In the genomic region with DNA sequence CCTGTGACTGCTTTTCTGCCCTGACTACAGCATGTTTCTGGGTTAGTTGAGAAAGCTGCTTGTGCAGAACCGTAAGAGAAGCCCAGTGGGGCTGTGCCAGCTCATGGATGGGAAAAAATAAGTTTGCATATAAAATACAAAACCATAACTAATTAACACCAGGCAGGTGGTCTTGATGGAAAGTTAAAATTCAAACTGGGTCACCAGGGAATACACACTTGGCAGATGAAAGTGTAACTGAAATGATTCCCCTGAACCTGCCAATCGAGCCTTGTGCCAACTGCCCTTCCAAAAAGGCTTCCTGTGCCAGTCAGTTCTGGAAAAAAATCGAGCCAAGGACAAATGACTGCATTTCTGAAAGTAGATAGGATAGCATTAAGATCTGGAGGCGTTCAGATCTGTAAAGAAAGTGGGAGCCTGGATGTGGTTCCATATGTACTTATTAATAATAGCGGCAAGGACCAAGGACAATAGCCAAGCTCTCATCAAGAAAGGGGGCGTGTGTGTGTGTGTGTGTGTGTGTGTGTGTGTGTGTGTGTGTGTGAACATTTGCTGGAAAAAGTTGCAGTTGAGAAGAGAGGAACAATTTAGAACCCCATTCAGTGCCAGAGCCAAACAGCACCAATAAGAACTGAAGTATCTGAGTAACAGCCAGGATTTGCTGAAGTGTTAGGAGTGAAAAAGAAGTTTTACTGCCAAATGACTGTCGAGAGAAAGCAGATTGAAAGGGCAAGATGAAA, we compare ENCODE assay signal across 10 mouse cellular contexts.
DNase-seq lines count a peak whose midpoint lies in the region; ATAC-seq lines count a peak whose summit lies in the region.
"Had no signal": no experiment of that assay in that cellular context is flagged by ENCODE, and none has a peak within 500 bp of the region (broad histone marks: within the 10 kb centered on the region; RNA-seq: fewer than 3 reads in every experiment).

No protein-coding gene starts in this region.

- H3K27ac ChIP-seq in embryonic facial prominence, embryonic 14.5 days (replicated peaks; ENCODE audit: low read depth, low read length) = no peak overlapping the region; the same call in 1 of the 2 replicates
- H3K27ac ChIP-seq: heart, embryonic 15.5 days; macrophage had no signal

- H3K36me3 ChIP-seq in embryonic facial prominence, embryonic 14.5 days (ENCODE audit: control insufficient read depth, insufficient read depth, low read length) = no peaks in the 10 kb centered on the region
- H3K36me3 ChIP-seq: heart, embryonic 15.5 days had no signal

- H3K9me3 ChIP-seq in embryonic facial prominence, embryonic 14.5 days (ENCODE audit: control insufficient read depth, low read length) = no peaks in the 10 kb centered on the region
- H3K9me3 ChIP-seq: heart, embryonic 15.5 days had no signal

- ATAC-seq in embryonic facial prominence, embryonic 14.5 days (ENCODE audit: low read depth) = peak; percentile 33; the same call in 1 of the 2 replicates

- no peak overlapping the region for H3K4me3 ChIP-seq in embryonic facial prominence, embryonic 14.5 days (ENCODE audit: low read depth, low read length)
- H3K4me3 ChIP-seq: heart, embryonic 15.5 days had no signal

- H3K4me2 ChIP-seq in embryonic facial prominence, embryonic 14.5 days (ENCODE audit: low read depth, low read length) = no peak overlapping the region
- H3K4me2 ChIP-seq: heart, embryonic 15.5 days had no signal

- peak; percentile 48 for DNase-seq in gastrocnemius, adult 18-20 months (ENCODE audit: low spot score)
- DNase-seq in gastrocnemius, postnatal 36 days = no peak
- DNase-seq in adrenal gland, adult (ENCODE audit: inconsistent age in 2 of 2, low spot score in 1 of 2) = peak; percentile 58 to 90
- DNase-seq in embryonic facial prominence, embryonic 14.5 days (ENCODE audit: low spot score) = peak; percentile 83
- peak; percentile 25 to 38 for DNase-seq in kidney, postnatal 36 days
- peak; percentile 14 to 38 for DNase-seq in right cerebral cortex, adult 2 months (ENCODE audit: low spot score in 2 of 2)
- no peak for DNase-seq in ovary, postnatal 10 days (ENCODE audit: low spot score)
- no peak for DNase-seq in ovary, adult 18-20 months (ENCODE audit: low spot score)

- no peaks in the 10 kb centered on the region for H3K27me3 ChIP-seq in embryonic facial prominence, embryonic 14.5 days (replicated peaks; ENCODE audit: control insufficient read depth, insufficient read depth, low read length)
- H3K27me3 ChIP-seq: heart, embryonic 15.5 days had no signal

- H3K4me1 ChIP-seq in embryonic facial prominence, embryonic 14.5 days (ENCODE audit: control insufficient read depth, insufficient read depth, low read length) = 0 out of 2 replicates have a peak, but pooled peaks cover 4% of the 10 kb centered on the region
- H3K4me1 ChIP-seq: heart, embryonic 15.5 days had no signal

- intact Hi-C loops in gastrocnemius, postnatal 36 days (cut with DNase I) = no loop called here

- WGBS in embryonic facial prominence, embryonic 14.5 days = 47% methylated on average over 7 of the region's 7 CpGs

- H3K9ac ChIP-seq in embryonic facial prominence, embryonic 14.5 days (ENCODE audit: low read depth, low read length) = no peak overlapping the region
- H3K9ac ChIP-seq: heart, embryonic 15.5 days had no signal

Comparison
In these comparisons a context has a peak if more than half of its experiments do, and no peak if none do; other contexts are left out.
1. DNase-seq: peak in gastrocnemius, adult 18-20 months (single experiment), adrenal gland, adult (2 of 2), embryonic facial prominence, embryonic 14.5 days (single experiment), kidney, postnatal 36 days (2 of 2) and right cerebral cortex, adult 2 months (2 of 2); none in gastrocnemius, postnatal 36 days (0 of 2), ovary, postnatal 10 days (single experiment) and ovary, adult 18-20 months (single experiment).